Mouse (Mus musculus) right cerebral cortex, postnatal 4 days (tissue): ENCODE measurements around the gene Heatr4.
A peak's percentile ranks its signal among the peaks of the same experiment; 100 is the strongest.
"Not testable (repeated sequence)": the region's sequence is repeated elsewhere in the genome, so short reads cannot be mapped to it uniquely, and the experiment has no call there.

Experiments used
- DNase-seq: peaks from one replicate; pipeline ENCODE4 v3.0.0-alpha.2; 2022

The Heatr4 gene

GRCm38 (mm10) chr12:83984752-83985151 lies at the start of gene Heatr4:
Gene Heatr4, minus strand, starts transcription at chr12:83984852.
- no peak for DNase-seq

GRCm38 (mm10) chr12:84034108-84034507 lies 49.5 kb upstream of the Heatr4 start:
- no peak for DNase-seq

GRCm38 (mm10) chr12:84033302-84033701 lies 48.6 kb upstream of the Heatr4 start:
- not testable (repeated sequence) for DNase-seq

GRCm38 (mm10) chr12:84032854-84033253 lies 48.2 kb upstream of the Heatr4 start:
- no peak for DNase-seq

- peak; percentile 60 for DNase-seq
These were observed 46.1 kb upstream of the Heatr4 start for GRCm38 (mm10) chr12:84030659-84031332.

- DNase-seq = not testable (repeated sequence)
These were observed 44.4 kb upstream of the Heatr4 start for GRCm38 (mm10) chr12:84029043-84029442.

- DNase-seq = not testable (repeated sequence)
These were observed 43.7 kb upstream of the Heatr4 start for GRCm38 (mm10) chr12:84028328-84028727.

- no peak for DNase-seq
These were observed 41.2 kb upstream of the Heatr4 start for GRCm38 (mm10) chr12:84025888-84026287.

GRCm38 (mm10) chr12:84023052-84023745 lies 38.5 kb upstream of the Heatr4 start:
- no peak for DNase-seq

- DNase-seq = not testable (repeated sequence)
These were observed 37.6 kb upstream of the Heatr4 start for GRCm38 (mm10) chr12:84022266-84022665.

- not testable (repeated sequence) for DNase-seq
These were observed 35.9 kb upstream of the Heatr4 start for GRCm38 (mm10) chr12:84020528-84020927.

- no peak for DNase-seq
These were observed 29.0 kb upstream of the Heatr4 start for GRCm38 (mm10) chr12:84013701-84014100.

- DNase-seq = no peak
These were observed 28.5 kb upstream of the Heatr4 start for GRCm38 (mm10) chr12:84013130-84013529.

- peak; percentile 73 for DNase-seq
These were observed 26.8 kb upstream of the Heatr4 start for GRCm38 (mm10) chr12:84011251-84012040.

GRCm38 (mm10) chr12:84010201-84010600 lies 25.5 kb upstream of the Heatr4 start:
- DNase-seq = no peak

- peak; percentile 60 for DNase-seq
These were observed 24.7 kb upstream of the Heatr4 start, which contains the start of gene Acot1 for GRCm38 (mm10) chr12:84009171-84009965. Gene Acot1, plus strand, starts transcription at chr12:84009490.

GRCm38 (mm10) chr12:84008729-84009128 lies 24.1 kb upstream of the Heatr4 start:
- DNase-seq = no peak

- DNase-seq = no peak
These were observed 23.6 kb upstream of the Heatr4 start for GRCm38 (mm10) chr12:84008251-84008650.

GRCm38 (mm10) chr12:84003866-84004265 lies 19.2 kb upstream of the Heatr4 start:
- DNase-seq = no peak

- DNase-seq = no peak
These were observed 15.8 kb upstream of the Heatr4 start for GRCm38 (mm10) chr12:84000418-84000817.

- peak; percentile 17 for DNase-seq
These were observed 14.6 kb upstream of the Heatr4 start for GRCm38 (mm10) chr12:83999237-83999636.

- DNase-seq = no peak
These were observed 13.9 kb upstream of the Heatr4 start for GRCm38 (mm10) chr12:83998341-83999107.
